ENCODE assay signal across 16 mouse cellular contexts in genomic region chr10:43549411-43549810, GRCm38 (mm10). TPM values are rescaled to one million over a fixed set of nuclear protein-coding genes. Genes with fewer than 3 reads are reported as not detected.
A peak's percentile ranks its signal among the peaks of the same experiment; 100 is the strongest.
DNase-seq lines count a peak whose midpoint lies in the region; ATAC-seq and TF ChIP-seq lines count a peak whose summit lies in the region.
"Had no signal": no experiment of that assay in that cellular context is flagged by ENCODE, and none has a peak within 500 bp of the region (broad histone marks: within the 10 kb centered on the region; RNA-seq: fewer than 3 reads in every experiment).

No protein-coding gene starts in this region.

- H3K4me1 ChIP-seq in hindbrain, postnatal 0 days (ENCODE audit: insufficient read depth, low read length), result no peaks in the 10 kb centered on the region
- H3K4me1 ChIP-seq in hindbrain, embryonic 12.5 days, result peaks cover 6% of the 10 kb centered on the region; the same call in 1 of the 2 replicates
- H3K4me1 ChIP-seq in midbrain, embryonic 14.5 days (ENCODE audit: control insufficient read depth, insufficient read depth, low read length), result no peaks in the 10 kb centered on the region
- no peaks in the 10 kb centered on the region for H3K4me1 ChIP-seq in midbrain, embryonic 11.5 days (ENCODE audit: control insufficient read depth, insufficient read depth, low read length)
- H3K4me1 ChIP-seq in MEL (ENCODE audit: control insufficient read depth in 1 of 2, insufficient read depth in 2 of 2, low read length in 2 of 2), result no peaks in the 10 kb centered on the region
- H3K4me1 ChIP-seq: liver, embryonic 15.5 days had no signal

- TF ChIP-seq EP300 in MEL (IDR thresholded peaks at IDR 0.05; ENCODE audit: low read depth in 1 of 2, low read length in 2 of 2), result no peak

- no peaks in the 10 kb centered on the region for H3K9me3 ChIP-seq in hindbrain, postnatal 0 days (ENCODE audit: low read length)
- H3K9me3 ChIP-seq in hindbrain, embryonic 12.5 days (replicated peaks), result no peaks in the 10 kb centered on the region
- H3K9me3 ChIP-seq in midbrain, embryonic 14.5 days (ENCODE audit: control insufficient read depth, low read length), result no peaks in the 10 kb centered on the region
- no peaks in the 10 kb centered on the region for H3K9me3 ChIP-seq in midbrain, embryonic 11.5 days (ENCODE audit: control insufficient read depth, low read length)
- H3K9me3 ChIP-seq in MEL (replicated peaks; ENCODE audit: insufficient read depth, low read length), result no peaks in the 10 kb centered on the region
- H3K9me3 ChIP-seq: liver, embryonic 15.5 days had no signal

- no peak overlapping the region for H3K9ac ChIP-seq in hindbrain, postnatal 0 days (replicated peaks; ENCODE audit: low read length)
- no peak overlapping the region for H3K9ac ChIP-seq in hindbrain, embryonic 12.5 days
- H3K9ac ChIP-seq in midbrain, embryonic 14.5 days (replicated peaks; ENCODE audit: low read length), result no peak overlapping the region
- H3K9ac ChIP-seq in midbrain, embryonic 11.5 days (ENCODE audit: low read length), result no peak overlapping the region
- H3K9ac ChIP-seq in MEL (ENCODE audit: control insufficient read depth, low read depth, low read length, poor library complexity, severe bottlenecking), result no peak overlapping the region
- H3K9ac ChIP-seq: liver, embryonic 15.5 days had no signal

- TF ChIP-seq POLR2A in MEL (IDR thresholded peaks at IDR 0.05; ENCODE audit: control insufficient read depth in 1 of 2, insufficient read depth in 1 of 2, low read depth in 1 of 2, low read length in 2 of 2, poor library complexity in 1 of 2), result no peak

- 59% methylated on average over 5 of the region's 5 CpGs for WGBS in hindbrain, postnatal 0 days
- WGBS in hindbrain, embryonic 12.5 days, result 57% methylated on average over 5 of the region's 5 CpGs
- WGBS in midbrain, embryonic 14.5 days, result 64% methylated on average over 5 of the region's 5 CpGs
- 65% methylated on average over 5 of the region's 5 CpGs for WGBS in midbrain, embryonic 11.5 days

- DNase-seq in hindbrain, postnatal 0 days (ENCODE audit: low spot score), result no peak
- DNase-seq in midbrain, embryonic 14.5 days, result peak; percentile 7
- DNase-seq in midbrain, embryonic 11.5 days (ENCODE audit: low spot score, missing footprints), result no peak
- DNase-seq in MEL (ENCODE audit: low read depth, low spot score), result no peak
- peak; percentile 18 for DNase-seq in retina, postnatal 1 day
- DNase-seq in right cerebral cortex, postnatal 25 days, result no peak
- no peak for DNase-seq in ovary, adult 18-20 months (ENCODE audit: low spot score)
- DNase-seq: cerebellum, postnatal 36 days; heart, adult 18-20 months; heart, postnatal 4 days; kidney, postnatal 25 days had no signal

- no peak overlapping the region for H3K27ac ChIP-seq in hindbrain, postnatal 0 days
- no peak overlapping the region for H3K27ac ChIP-seq in hindbrain, embryonic 12.5 days
- no peak overlapping the region for H3K27ac ChIP-seq in midbrain, embryonic 14.5 days (replicated peaks; ENCODE audit: low read depth, low read length)
- no peak overlapping the region for H3K27ac ChIP-seq in midbrain, embryonic 11.5 days (ENCODE audit: low read depth, low read length)
- no peak overlapping the region for H3K27ac ChIP-seq in MEL (ENCODE audit: control insufficient read depth, low read depth, low read length)
- H3K27ac ChIP-seq: left cerebral cortex, adult 2 months; liver, embryonic 15.5 days had no signal

- no peaks in the 10 kb centered on the region for H3K79me2 ChIP-seq in MEL (ENCODE audit: control insufficient read depth, insufficient read depth, low read length, poor library complexity)

- no peaks in the 10 kb centered on the region for H3K36me3 ChIP-seq in hindbrain, postnatal 0 days (ENCODE audit: insufficient read depth, low read length)
- H3K36me3 ChIP-seq in hindbrain, embryonic 12.5 days, result no peaks in the 10 kb centered on the region
- H3K36me3 ChIP-seq in midbrain, embryonic 14.5 days (ENCODE audit: control insufficient read depth, insufficient read depth, low read length), result no peaks in the 10 kb centered on the region
- no peaks in the 10 kb centered on the region for H3K36me3 ChIP-seq in midbrain, embryonic 11.5 days (ENCODE audit: control insufficient read depth, insufficient read depth, low read length)
- no peaks in the 10 kb centered on the region for H3K36me3 ChIP-seq in MEL (ENCODE audit: control insufficient read depth in 1 of 2, insufficient read depth in 2 of 2, low read length in 2 of 2)
- H3K36me3 ChIP-seq: G1E; liver, embryonic 15.5 days had no signal

- peak; percentile 34 for TF ChIP-seq CTCF in hindbrain, postnatal 0 days (IDR thresholded peaks at IDR 0.05; ENCODE audit: low read depth)
- peak in 2 of 3 experiments; percentile 14 to 22; a peak in 2 of 6 replicates for TF ChIP-seq CTCF in MEL (IDR thresholded peaks at IDR 0.05 in 2 of 3, conservative IDR thresholded peaks at IDR 0.05 in 1 of 3; ENCODE audit: control insufficient read depth in 1 of 3, insufficient read depth in 1 of 3, low read depth in 2 of 3, low read length in 3 of 3, poor library complexity in 1 of 3, severe bottlenecking in 1 of 3)

- no peak; the same call in 1 of the 2 replicates for TF ChIP-seq RAD21 in MEL (IDR thresholded peaks at IDR 0.05; ENCODE audit: low read depth, low read length)

- no peaks in the 10 kb centered on the region for H3K27me3 ChIP-seq in hindbrain, postnatal 0 days (ENCODE audit: insufficient read depth, low read length)
- no peaks in the 10 kb centered on the region for H3K27me3 ChIP-seq in hindbrain, embryonic 12.5 days
- no peaks in the 10 kb centered on the region for H3K27me3 ChIP-seq in midbrain, embryonic 14.5 days (ENCODE audit: control insufficient read depth, insufficient read depth, low read length)
- H3K27me3 ChIP-seq in midbrain, embryonic 11.5 days (ENCODE audit: control insufficient read depth, insufficient read depth, low read length), result no peaks in the 10 kb centered on the region
- no peaks in the 10 kb centered on the region; a peak in 1 of 4 replicates for H3K27me3 ChIP-seq in MEL (ENCODE audit: control insufficient read depth in 1 of 2, insufficient read depth in 2 of 2, low read length in 2 of 2)
- H3K27me3 ChIP-seq: liver, embryonic 15.5 days had no signal

- no peak overlapping the region for H3K4me2 ChIP-seq in hindbrain, postnatal 0 days (ENCODE audit: low read depth, low read length)
- no peak overlapping the region for H3K4me2 ChIP-seq in hindbrain, embryonic 12.5 days (replicated peaks)
- H3K4me2 ChIP-seq in midbrain, embryonic 14.5 days (ENCODE audit: low read length), result no peak overlapping the region
- H3K4me2 ChIP-seq in midbrain, embryonic 11.5 days, result no peak overlapping the region
- H3K4me2 ChIP-seq: liver, embryonic 15.5 days had no signal

- ATAC-seq in hindbrain, postnatal 0 days, result no peak
- no peak for ATAC-seq in hindbrain, embryonic 12.5 days (ENCODE audit: low FRiP score)
- ATAC-seq in midbrain, embryonic 14.5 days (ENCODE audit: low FRiP score, low TSS enrichment), result no peak
- no peak for ATAC-seq in midbrain, embryonic 11.5 days (ENCODE audit: low FRiP score)

- no peak overlapping the region for H3K4me3 ChIP-seq in hindbrain, postnatal 0 days (ENCODE audit: low read length)
- H3K4me3 ChIP-seq in hindbrain, embryonic 12.5 days, result no peak overlapping the region
- no peak overlapping the region for H3K4me3 ChIP-seq in midbrain, embryonic 14.5 days (replicated peaks; ENCODE audit: low read depth, low read length)
- H3K4me3 ChIP-seq in midbrain, embryonic 11.5 days (ENCODE audit: low read depth, low read length), result no peak overlapping the region
- no peak overlapping the region for H3K4me3 ChIP-seq in MEL (ENCODE audit: control insufficient read depth in 1 of 2, insufficient read depth in 1 of 2, low read depth in 2 of 2, low read length in 2 of 2)
- H3K4me3 ChIP-seq: erythroblast, embryonic 14.5 days; left cerebral cortex, adult 2 months; liver, embryonic 15.5 days had no signal

TF ChIP-seq in MEL, 35 proteins besides CTCF, POLR2A, EP300 and RAD21:
- no peak for TF ChIP-seq ZMIZ1 (IDR thresholded peaks at IDR 0.05; ENCODE audit: low read depth, low read length)
- TF ChIP-seq SMC3 (IDR thresholded peaks at IDR 0.05; ENCODE audit: low read depth, low read length), result peak; percentile 16; the same call in 1 of the 2 replicates

RNA-seq across cellular contexts. Expression of gene 1700021F05Rik, which starts 8.6 kb away (rescaled TPM):
- 17.7 and 19.6 TPM in 2 replicates for total RNA-seq in hindbrain, postnatal 0 days (2014; rRNA removed)
- polyA plus RNA-seq in hindbrain, postnatal 0 days (2015; fragmentation: Nextera tagmentation; extraction: Ambion mirVana), result 77.1 and 80.3 TPM in 2 replicates
- 53.7 and 65.4 TPM in 2 replicates for polyA plus RNA-seq in hindbrain, embryonic 12.5 days (2016; fragmentation: Nextera tagmentation; extraction: Ambion mirVana)
- 67.8 and 69.6 TPM in 2 replicates for polyA plus RNA-seq in midbrain, embryonic 14.5 days (2014; fragmentation: Nextera tagmentation; extraction: Ambion mirVana)
- 68.9 and 75.0 TPM in 2 replicates for polyA plus RNA-seq in midbrain, embryonic 11.5 days (2014; fragmentation: Nextera tagmentation; extraction: Ambion mirVana)
- total RNA-seq in MEL (2012; rRNA removed), result 62.3 and 66.5 TPM in 2 replicates
- 10 to 100 TPM in 1 of 2 experiments, not detected in 1; 93.8 TPM for polyA plus RNA-seq in MEL (2012; ENCODE audit: insufficient read depth in 1 of 2, insufficient read length in 2 of 2, low read depth in 1 of 2, low replicate concordance in 2 of 2, missing spikeins in 1 of 2)

RNA-seq across cellular contexts. Expression of gene Gm9803, which starts 25.5 kb away (rescaled TPM):
- total RNA-seq in hindbrain, postnatal 0 days (2014; rRNA removed), result 6.3 and 30.1 TPM in 2 replicates
- 18.1 and 18.9 TPM in 2 replicates for polyA plus RNA-seq in hindbrain, postnatal 0 days (2015; fragmentation: Nextera tagmentation; extraction: Ambion mirVana)
- 10.1 and 22.2 TPM in 2 replicates for polyA plus RNA-seq in hindbrain, embryonic 12.5 days (2016; fragmentation: Nextera tagmentation; extraction: Ambion mirVana)
- 11.6 and 18.4 TPM in 2 replicates for polyA plus RNA-seq in midbrain, embryonic 14.5 days (2014; fragmentation: Nextera tagmentation; extraction: Ambion mirVana)
- 14.7 and 15.9 TPM in 2 replicates for polyA plus RNA-seq in midbrain, embryonic 11.5 days (2014; fragmentation: Nextera tagmentation; extraction: Ambion mirVana)
- total RNA-seq in MEL (2012; rRNA removed), result 10.1 and 18.7 TPM in 2 replicates
- 100 to 1,000 TPM in 1 of 2 experiments, not detected in 1; 137 TPM for polyA plus RNA-seq in MEL (2012; ENCODE audit: insufficient read depth in 1 of 2, insufficient read length in 2 of 2, low read depth in 1 of 2, low replicate concordance in 2 of 2, missing spikeins in 1 of 2)

RNA-seq across cellular contexts. Expression of gene Cd24a, which starts 28.7 kb away (rescaled TPM):
- total RNA-seq in hindbrain, postnatal 0 days (2014; rRNA removed), result 322 and 324 TPM in 2 replicates
- polyA plus RNA-seq in hindbrain, postnatal 0 days (2015; fragmentation: Nextera tagmentation; extraction: Ambion mirVana), result 258 and 286 TPM in 2 replicates
- polyA plus RNA-seq in hindbrain, embryonic 12.5 days (2016; fragmentation: Nextera tagmentation; extraction: Ambion mirVana), result 727 and 798 TPM in 2 replicates
- polyA plus RNA-seq in midbrain, embryonic 14.5 days (2014; fragmentation: Nextera tagmentation; extraction: Ambion mirVana), result 1,113 and 1,163 TPM in 2 replicates
- 516 and 568 TPM in 2 replicates for polyA plus RNA-seq in midbrain, embryonic 11.5 days (2014; fragmentation: Nextera tagmentation; extraction: Ambion mirVana)
- 96.6 and 119 TPM in 2 replicates for total RNA-seq in MEL (2012; rRNA removed)
- 100 to 1,000 TPM in 1 of 2 experiments, not detected in 1; 181 TPM for polyA plus RNA-seq in MEL (2012; ENCODE audit: insufficient read depth in 1 of 2, insufficient read length in 2 of 2, low read depth in 1 of 2, low replicate concordance in 2 of 2, missing spikeins in 1 of 2)

Comparison
In these comparisons a context has a peak if more than half of its experiments do, and no peak if none do; other contexts are left out.
1. DNase-seq: peak in midbrain, embryonic 14.5 days (single experiment) and retina, postnatal 1 day (single experiment); none in hindbrain, postnatal 0 days (single experiment), midbrain, embryonic 11.5 days (single experiment), MEL (single experiment), right cerebral cortex, postnatal 25 days (single experiment) and ovary, adult 18-20 months (single experiment).